8 mouse cellular contexts compared by ENCODE assay signal in genomic region chr5:132368678-132369088, GRCm38 (mm10).
A peak's percentile ranks its signal among the peaks of the same experiment; 100 is the strongest.
DNase-seq lines count a peak whose midpoint lies in the region; ATAC-seq and TF ChIP-seq lines count a peak whose summit lies in the region.
"Had no signal": no experiment of that assay in that cellular context is flagged by ENCODE, and none has a peak within 500 bp of the region (broad histone marks: within the 10 kb centered on the region; RNA-seq: fewer than 3 reads in every experiment).

No protein-coding gene starts in this region.

- ATAC-seq in forebrain, embryonic 16.5 days = peak; percentile 55; the same call in 1 of the 2 replicates
- ATAC-seq in hindbrain, postnatal 0 days = peak; percentile 72
- ATAC-seq in limb, embryonic 13.5 days (ENCODE audit: low FRiP score, low read depth) = peak; percentile 64; the same call in 1 of the 2 replicates
- no peak for ATAC-seq in megakaryocyte, adult 5-6 weeks (ENCODE audit: poor library complexity, severe bottlenecking)

- peaks cover 33% of the 10 kb centered on the region for H3K4me1 ChIP-seq in forebrain, embryonic 16.5 days (replicated peaks; ENCODE audit: control insufficient read depth, insufficient read depth, low read length)
- 0 out of 2 replicates have a peak, but pooled peaks cover 6% of the 10 kb centered on the region for H3K4me1 ChIP-seq in hindbrain, postnatal 0 days (ENCODE audit: insufficient read depth, low read length)
- H3K4me1 ChIP-seq in limb, embryonic 13.5 days = peaks cover 38% of the 10 kb centered on the region

- peak; percentile 23 for DNase-seq in MN1 (ENCODE audit: low spot score)
- DNase-seq in brain, embryonic 18.5 days (ENCODE audit: low read depth, low spot score) = peak; percentile 37
- peak; percentile 88 for DNase-seq in hindbrain, postnatal 0 days (ENCODE audit: low spot score)
- DNase-seq in retina, embryonic 14.5 days (ENCODE audit: low spot score) = peak; percentile 60

- WGBS in forebrain, embryonic 16.5 days = 12% methylated on average over 7 of the region's 7 CpGs
- 22% methylated on average over 7 of the region's 7 CpGs for WGBS in hindbrain, postnatal 0 days
- 3% methylated on average over 7 of the region's 7 CpGs for WGBS in limb, embryonic 13.5 days

- no peaks in the 10 kb centered on the region for H3K9me3 ChIP-seq in forebrain, embryonic 16.5 days (ENCODE audit: control insufficient read depth, low read length)
- H3K9me3 ChIP-seq in hindbrain, postnatal 0 days (ENCODE audit: low read length) = no peaks in the 10 kb centered on the region
- H3K9me3 ChIP-seq in limb, embryonic 13.5 days = no peaks in the 10 kb centered on the region

- no peak overlapping the region for H3K4me3 ChIP-seq in forebrain, embryonic 16.5 days (replicated peaks; ENCODE audit: low read length)
- H3K4me3 ChIP-seq in hindbrain, postnatal 0 days (ENCODE audit: low read length) = no peak overlapping the region
- H3K4me3 ChIP-seq in limb, embryonic 13.5 days = no peak overlapping the region

- H3K4me2 ChIP-seq in forebrain, embryonic 16.5 days (ENCODE audit: low read length) = no peak overlapping the region
- H3K4me2 ChIP-seq in hindbrain, postnatal 0 days (ENCODE audit: low read depth, low read length) = no peak overlapping the region
- 0 out of 2 replicates have a peak overlapping the region, but pooled peaks have one; percentile 14 for H3K4me2 ChIP-seq in limb, embryonic 13.5 days (replicated peaks)

- no peaks in the 10 kb centered on the region for H3K36me3 ChIP-seq in forebrain, embryonic 16.5 days (ENCODE audit: control insufficient read depth, insufficient read depth)
- no peaks in the 10 kb centered on the region for H3K36me3 ChIP-seq in hindbrain, postnatal 0 days (ENCODE audit: insufficient read depth, low read length)
- H3K36me3 ChIP-seq in limb, embryonic 13.5 days = no peaks in the 10 kb centered on the region

- no peak overlapping the region for H3K9ac ChIP-seq in forebrain, embryonic 16.5 days (replicated peaks; ENCODE audit: low read depth, low read length)
- H3K9ac ChIP-seq in hindbrain, postnatal 0 days (replicated peaks; ENCODE audit: low read length) = no peak overlapping the region
- H3K9ac ChIP-seq in limb, embryonic 13.5 days = no peak overlapping the region; the same call in 1 of the 2 replicates

- H3K27me3 ChIP-seq in forebrain, embryonic 16.5 days (replicated peaks; ENCODE audit: control insufficient read depth, insufficient read depth, low read length) = no peaks in the 10 kb centered on the region
- H3K27me3 ChIP-seq in hindbrain, postnatal 0 days (ENCODE audit: insufficient read depth, low read length) = no peaks in the 10 kb centered on the region
- H3K27me3 ChIP-seq in limb, embryonic 13.5 days = no peaks in the 10 kb centered on the region

- no peak for TF ChIP-seq CTCF in hindbrain, postnatal 0 days (IDR thresholded peaks at IDR 0.05; ENCODE audit: low read depth)

- H3K27ac ChIP-seq in forebrain, embryonic 16.5 days (ENCODE audit: low read length) = no peak overlapping the region
- H3K27ac ChIP-seq in hindbrain, postnatal 0 days = no peak overlapping the region
- H3K27ac ChIP-seq in limb, embryonic 13.5 days = peak overlapping the region; percentile 10; the same call in 1 of the 2 replicates
- H3K27ac ChIP-seq: macrophage had no signal

Comparison
In these comparisons a context has a peak if more than half of its experiments do, and no peak if none do; other contexts are left out.
1. DNase-seq: peak in every context shown above with its lines; median percentile 88 in hindbrain, postnatal 0 days; 60 in retina, embryonic 14.5 days; 37 in brain, embryonic 18.5 days; 23 in MN1.